Mouse (Mus musculus) thymus, postnatal 36 days (tissue): ENCODE data around the gene Olfr770.
"Not testable (repeated sequence)": the region's sequence is repeated elsewhere in the genome, so short reads cannot be mapped to it uniquely, and the experiment has no call there.

Experiments used
- DNase-seq, 2 experiments: peaks; one replicate each; pipeline ENCODE4 v3.0.0; 2022; ENCODE audit warnings: mixed read lengths in 2 of 2

The Olfr770 gene

DNA sequence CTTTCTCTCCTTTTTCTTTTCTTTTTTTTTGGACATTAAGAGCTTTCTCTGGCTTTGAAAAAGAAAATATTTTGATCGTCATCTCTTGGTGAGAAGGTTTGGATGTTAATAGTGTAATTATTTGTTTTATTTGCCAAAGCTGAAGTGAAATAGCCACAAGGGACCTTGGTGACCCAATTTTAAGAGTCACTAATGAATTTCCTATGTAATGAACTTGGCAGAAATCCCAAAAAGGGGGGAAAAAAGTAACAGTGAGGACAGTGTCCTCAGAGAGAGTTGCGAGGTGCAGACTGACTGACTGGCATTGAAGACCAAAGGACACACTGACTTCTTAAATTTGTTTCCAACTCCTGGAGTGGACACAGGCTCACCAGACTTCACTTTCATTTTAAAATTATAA, at the start of gene Olfr770:
Gene Olfr770 (minus strand): TSS at position 101 of the 400 bp plus-strand sequence.
- no peak for DNase-seq

DNA sequence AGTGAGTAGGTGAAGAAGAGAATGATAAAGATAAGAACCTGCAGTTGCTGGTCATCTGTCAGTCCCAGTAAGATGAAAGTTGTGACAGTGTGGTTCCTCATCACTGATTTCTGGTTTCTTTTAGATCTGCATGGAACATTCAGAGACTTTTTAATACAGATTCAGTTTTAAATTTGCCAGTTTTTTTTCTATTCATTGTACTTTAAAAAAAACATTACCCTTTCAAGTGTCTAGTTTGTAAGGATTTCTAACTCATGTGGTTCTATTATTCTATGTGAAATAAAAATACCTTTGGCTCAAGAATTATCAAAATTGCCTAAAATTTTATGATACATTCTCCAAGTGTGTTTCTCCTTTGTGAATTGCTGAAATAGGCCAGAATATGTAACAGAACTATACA, 48.5 kb upstream of the Olfr770 start, which contains the start of gene Olfr773:
Gene Olfr773 (minus strand): TSS at position 101 of the 400 bp plus-strand sequence.
- DNase-seq: not testable (repeated sequence)

DNA sequence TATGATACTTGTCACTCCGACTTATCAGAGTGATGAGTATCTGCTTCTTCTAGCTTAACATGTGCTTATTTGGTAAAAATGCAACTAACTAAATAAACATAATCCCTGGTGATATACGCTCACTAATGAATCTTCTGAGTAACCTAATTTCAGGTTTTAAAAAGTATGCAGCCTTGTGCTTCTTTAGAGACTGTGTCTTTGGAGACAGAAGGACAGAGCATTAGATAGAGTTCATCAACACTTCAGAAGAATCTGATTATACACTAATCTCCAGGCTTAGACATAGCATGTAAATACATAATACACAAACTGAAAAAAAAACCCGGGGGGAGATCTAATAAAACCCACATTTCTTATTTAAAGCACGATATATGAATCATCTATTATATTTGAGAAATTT, 39.0 kb upstream of the Olfr770 start, which contains the start of gene Olfr772:
Gene Olfr772 (minus strand): TSS at position 101 of the 400 bp plus-strand sequence.
- not testable (repeated sequence) for DNase-seq

DNA sequence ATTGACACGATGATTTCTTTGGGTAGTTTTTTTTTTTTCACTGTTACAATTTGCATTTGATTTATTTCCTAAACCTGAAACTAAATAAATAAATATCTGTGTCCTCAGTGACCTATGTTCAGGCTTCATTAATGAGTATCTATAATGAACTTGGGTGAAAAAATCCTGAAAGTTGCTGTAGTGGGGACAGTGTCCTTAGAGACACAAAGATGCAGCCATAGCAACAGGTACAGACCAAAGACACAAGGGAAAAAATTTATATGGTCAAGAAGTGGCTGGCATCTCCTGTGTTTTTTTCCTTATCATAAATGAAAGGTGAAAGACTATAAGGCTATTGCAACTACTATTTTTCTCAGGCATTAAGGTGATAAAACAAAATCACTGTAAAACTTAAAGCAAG, 25.9 kb upstream of the Olfr770 start, which contains the start of gene Olfr771:
Gene Olfr771 (minus strand): TSS at position 101 of the 400 bp plus-strand sequence.
- no peak for DNase-seq

DNA sequence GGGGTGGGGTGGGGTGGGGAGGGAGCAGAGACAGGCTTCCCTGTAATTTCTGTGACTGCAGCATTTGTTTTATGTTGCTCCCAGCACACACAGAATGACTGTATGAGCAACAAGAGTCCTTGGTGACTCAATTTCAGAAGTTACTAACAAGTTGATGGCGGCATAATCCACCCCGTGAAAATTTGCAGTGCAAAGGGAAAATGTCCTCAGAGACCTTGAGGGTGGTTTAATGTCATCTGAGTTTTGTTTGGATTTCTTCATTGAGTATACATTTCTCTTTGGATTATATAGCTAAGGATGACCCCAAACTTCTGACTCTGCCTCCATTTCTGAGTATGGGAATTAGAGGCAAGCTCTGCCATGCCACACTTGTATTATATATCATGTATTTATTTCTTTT, 21.0 kb downstream of the Olfr770 start, which contains the start of gene Olfr769:
Gene Olfr769 (minus strand): TSS at position 101 of the 400 bp plus-strand sequence.
- no peak for DNase-seq

DNA sequence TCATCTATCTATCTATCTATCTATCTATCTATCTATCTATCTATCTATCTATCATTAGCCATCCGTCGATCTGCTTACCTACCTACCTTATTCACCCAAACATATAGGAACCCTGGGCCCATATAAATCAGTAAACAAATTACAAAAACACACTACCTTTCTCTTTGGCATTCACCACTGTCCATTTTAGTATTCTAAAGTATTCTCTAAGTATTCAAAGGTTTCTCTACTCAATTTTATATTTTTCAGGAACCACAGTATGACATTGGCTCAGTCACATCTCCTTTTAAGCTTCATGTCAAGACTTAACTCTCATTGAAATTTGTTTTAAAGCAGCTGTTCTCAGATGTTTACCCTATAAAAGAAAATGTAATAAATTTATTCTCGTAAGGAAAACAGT, 23.7 kb downstream of the Olfr770 start:
- DNase-seq: no peak

DNA sequence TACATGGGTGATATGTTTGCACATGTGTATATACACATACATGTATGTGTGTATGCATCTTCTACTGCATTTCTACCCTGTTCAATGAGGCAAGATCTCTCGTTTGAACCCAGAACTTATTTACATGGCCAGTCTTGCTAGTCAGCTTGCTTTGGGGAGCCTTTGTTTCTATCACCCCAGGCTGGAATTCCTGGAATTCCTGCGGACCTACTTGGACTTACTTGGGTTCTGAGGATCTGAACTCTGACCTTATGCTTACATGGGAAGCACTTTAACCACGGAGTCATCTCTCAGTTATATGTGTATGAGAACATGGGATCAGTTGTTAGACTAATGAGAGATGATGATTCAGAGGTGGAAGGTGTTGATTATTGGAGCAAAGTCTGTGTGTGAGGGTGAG, 37.6 kb downstream of the Olfr770 start:
- no peak for DNase-seq

DNA sequence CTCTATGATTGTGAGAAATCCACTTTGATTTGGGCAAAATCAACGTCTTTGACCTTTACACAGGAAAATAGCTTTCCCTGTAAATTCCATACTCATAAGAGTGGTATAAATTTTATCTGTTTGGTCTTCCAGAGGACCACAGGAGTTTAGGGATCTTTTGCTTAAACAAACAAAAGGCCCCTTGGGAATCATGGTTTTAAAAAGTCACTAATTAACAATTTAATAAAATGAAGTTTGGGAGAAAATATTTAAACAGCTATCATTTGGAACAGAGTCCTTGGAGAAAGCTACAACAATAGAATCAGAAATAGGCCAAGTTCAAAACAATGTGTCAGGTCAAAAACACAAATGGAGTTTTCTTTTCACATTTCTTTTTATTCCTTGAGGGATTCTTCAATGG, 39.5 kb downstream of the Olfr770 start, which contains the start of gene Olfr768:
Gene Olfr768 (minus strand): TSS at position 101 of the 400 bp plus-strand sequence.
- no peak for DNase-seq

DNA sequence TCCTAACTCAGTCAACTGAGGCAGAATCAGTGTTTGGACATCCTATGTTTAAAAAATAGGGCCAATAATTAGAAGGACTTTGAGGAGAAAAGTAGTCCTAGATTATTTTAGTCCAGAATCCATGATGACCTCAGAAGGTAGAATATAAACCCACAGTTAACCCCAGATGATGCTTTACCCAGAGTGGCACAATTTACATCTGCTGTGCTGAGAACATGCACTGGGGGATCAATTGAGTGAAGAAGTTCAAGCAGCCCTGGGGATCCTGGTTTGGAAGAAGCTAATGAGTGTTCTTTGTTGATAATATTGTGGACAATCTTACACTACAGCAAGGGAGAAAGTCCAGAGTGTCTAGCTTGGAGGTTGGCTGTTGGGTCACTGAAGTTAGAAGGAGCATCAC, 56.0 kb downstream of the Olfr770 start, which contains the start of gene Olfr767:
Gene Olfr767 (minus strand): TSS at position 101 of the 400 bp plus-strand sequence.
- not testable (repeated sequence) for DNase-seq
